Mouse (Mus musculus): Measurements from ENCODE around the gene Pkd1l2. TPM values are rescaled to one million over a fixed set of nuclear protein-coding genes. Genes with fewer than 3 reads are reported as not detected.

Pkd1l2 gene
- polyA plus RNA-seq, 1 experiment from 2014 or later: not detected

- Histone ChIP-seq H3K36me3 (ENCODE audit: insufficient read depth) (no peaks in the 10 kb centered on the region), H3K4me2 (no peak overlapping the region), H3K4me3 (ENCODE audit: low read depth, low read length) (no peak overlapping the region), H3K9ac (no peak overlapping the region), H3K27ac (ENCODE audit: low read depth) (no peak overlapping the region), H3K27me3 (ENCODE audit: insufficient read depth, low read length) (no peaks in the 10 kb centered on the region), H3K9me3 (ENCODE audit: low read depth, low read length) (no peaks in the 10 kb centered on the region), H3K4me1 (ENCODE audit: insufficient read depth) (0 out of 2 replicates have a peak, but pooled peaks cover 7% of the 10 kb centered on the region)
- ATAC-seq (ENCODE audit: insufficient read depth): peak; percentile 65; the same call in 1 of the 2 replicates
- 25% methylated on average over 8 of the region's 8 CpGs for WGBS
- no peak for TF ChIP-seq CTCF (IDR thresholded peaks at IDR 0.05; ENCODE audit: low read depth)
- DNase-seq: peak; percentile 18
Measured at GRCm38 (mm10) chr8:117085521-117085920, 3.3 kb upstream of the Pkd1l2 start.

GRCm38 (mm10) chr8:117082947-117083559, 804 bp upstream of the Pkd1l2 start:
- H3K27ac ChIP-seq (ENCODE audit: low read depth): no peak overlapping the region; the same call in 1 of the 2 replicates
- H3K4me1 ChIP-seq (ENCODE audit: insufficient read depth): 0 out of 2 replicates have a peak, but pooled peaks cover 7% of the 10 kb centered on the region
- no peaks in the 10 kb centered on the region for H3K27me3 ChIP-seq (ENCODE audit: insufficient read depth, low read length)
- H3K4me2 ChIP-seq: no peak overlapping the region
- DNase-seq (peak; percentile 44), ATAC-seq (ENCODE audit: insufficient read depth) (no peak)
- no peaks in the 10 kb centered on the region for H3K9me3 ChIP-seq (ENCODE audit: low read depth, low read length)
- WGBS: 28% methylated on average over 9 of the region's 9 CpGs
- H3K36me3 ChIP-seq (ENCODE audit: insufficient read depth): no peaks in the 10 kb centered on the region
- H3K9ac ChIP-seq: no peak overlapping the region
- TF ChIP-seq CTCF (IDR thresholded peaks at IDR 0.05; ENCODE audit: low read depth): no peak
- no peak overlapping the region for H3K4me3 ChIP-seq (ENCODE audit: low read depth, low read length)

GRCm38 (mm10) chr8:117079652-117080051, 2.6 kb downstream of the Pkd1l2 start:
- ATAC-seq (ENCODE audit: insufficient read depth) (no peak), DNase-seq (no peak)
- no peak for TF ChIP-seq CTCF (IDR thresholded peaks at IDR 0.05; ENCODE audit: low read depth)
- H3K36me3 ChIP-seq (ENCODE audit: insufficient read depth): no peaks in the 10 kb centered on the region
- H3K27ac ChIP-seq (ENCODE audit: low read depth): no peak overlapping the region
- H3K9me3 ChIP-seq (ENCODE audit: low read depth, low read length): no peaks in the 10 kb centered on the region
- H3K4me1 ChIP-seq (ENCODE audit: insufficient read depth): no peaks in the 10 kb centered on the region
- no peak overlapping the region for H3K4me3 ChIP-seq (ENCODE audit: low read depth, low read length)
- no peak overlapping the region for H3K4me2 ChIP-seq
- H3K27me3 ChIP-seq (ENCODE audit: insufficient read depth, low read length): no peaks in the 10 kb centered on the region
- whole genome bisulfite sequencing: 82% methylated on average over 14 of the region's 14 CpGs
- no peak overlapping the region for H3K9ac ChIP-seq

- H3K9me3 ChIP-seq (ENCODE audit: low read depth, low read length): no peaks in the 10 kb centered on the region
- ATAC-seq (ENCODE audit: insufficient read depth) (no peak), DNase-seq (no peak)
- H3K9ac ChIP-seq: no peak overlapping the region
- H3K4me1 ChIP-seq (ENCODE audit: insufficient read depth): no peaks in the 10 kb centered on the region
- no peak for TF ChIP-seq CTCF (IDR thresholded peaks at IDR 0.05; ENCODE audit: low read depth)
- H3K27ac ChIP-seq (ENCODE audit: low read depth): no peak overlapping the region
- H3K4me3 ChIP-seq (ENCODE audit: low read depth, low read length): no peak overlapping the region
- H3K4me2 ChIP-seq: no peak overlapping the region
- 81% methylated on average over 7 of the region's 7 CpGs for WGBS
- H3K27me3 ChIP-seq (ENCODE audit: insufficient read depth, low read length): no peaks in the 10 kb centered on the region
- H3K36me3 ChIP-seq (ENCODE audit: insufficient read depth): no peaks in the 10 kb centered on the region
Measured at GRCm38 (mm10) chr8:117078367-117078926, 3.8 kb downstream of the Pkd1l2 start.

GRCm38 (mm10) chr8:117074350-117075182, 7.7 kb downstream of the Pkd1l2 start:
- DNase-seq (no peak), ATAC-seq (ENCODE audit: insufficient read depth) (no peak)
- WGBS: 60% methylated on average over 10 of the region's 10 CpGs
- H3K9ac ChIP-seq: no peak overlapping the region
- no peaks in the 10 kb centered on the region for H3K9me3 ChIP-seq (ENCODE audit: low read depth, low read length)
- no peak overlapping the region for H3K27ac ChIP-seq (ENCODE audit: low read depth)
- TF ChIP-seq CTCF (IDR thresholded peaks at IDR 0.05; ENCODE audit: low read depth): no peak
- H3K36me3 ChIP-seq (ENCODE audit: insufficient read depth): no peaks in the 10 kb centered on the region
- no peak overlapping the region for H3K4me3 ChIP-seq (ENCODE audit: low read depth, low read length)
- H3K4me1 ChIP-seq (ENCODE audit: insufficient read depth): no peaks in the 10 kb centered on the region
- H3K27me3 ChIP-seq (ENCODE audit: insufficient read depth, low read length): no peaks in the 10 kb centered on the region
- H3K4me2 ChIP-seq: no peak overlapping the region

GRCm38 (mm10) chr8:117069708-117070107, 12.5 kb downstream of the Pkd1l2 start:
- peak; percentile 55 for DNase-seq

GRCm38 (mm10) chr8:117068294-117068693, 14.0 kb downstream of the Pkd1l2 start:
- Histone ChIP-seq H3K4me3 (ENCODE audit: low read depth, low read length) (no peak overlapping the region), H3K36me3 (ENCODE audit: insufficient read depth) (no peaks in the 10 kb centered on the region), H3K9ac (no peak overlapping the region), H3K4me1 (ENCODE audit: insufficient read depth) (no peaks in the 10 kb centered on the region), H3K27me3 (ENCODE audit: insufficient read depth, low read length) (no peaks in the 10 kb centered on the region), H3K9me3 (ENCODE audit: low read depth, low read length) (no peaks in the 10 kb centered on the region), H3K27ac (ENCODE audit: low read depth) (no peak overlapping the region), H3K4me2 (no peak overlapping the region)
- 71% methylated on average over 13 of the region's 13 CpGs for WGBS
- ATAC-seq (ENCODE audit: insufficient read depth): no peak
- no peak for TF ChIP-seq CTCF (IDR thresholded peaks at IDR 0.05; ENCODE audit: low read depth)
- DNase-seq: no peak

More at GRCm38 (mm10) chr8:117069708-117070107, 12.5 kb downstream of the Pkd1l2 start:
- ATAC-seq (ENCODE audit: insufficient read depth): no peak
- no peak overlapping the region for H3K4me2 ChIP-seq
- no peaks in the 10 kb centered on the region for H3K36me3 ChIP-seq (ENCODE audit: insufficient read depth)
- H3K9me3 ChIP-seq (ENCODE audit: low read depth, low read length): no peaks in the 10 kb centered on the region
- peak; percentile 54 for TF ChIP-seq CTCF (IDR thresholded peaks at IDR 0.05; ENCODE audit: low read depth)
- WGBS: 85% methylated on average over 1 of the region's 1 CpGs
- H3K27ac ChIP-seq (ENCODE audit: low read depth): no peak overlapping the region
- H3K4me1 ChIP-seq (ENCODE audit: insufficient read depth): no peaks in the 10 kb centered on the region
- no peak overlapping the region for H3K4me3 ChIP-seq (ENCODE audit: low read depth, low read length)
- H3K9ac ChIP-seq: no peak overlapping the region
- no peaks in the 10 kb centered on the region for H3K27me3 ChIP-seq (ENCODE audit: insufficient read depth, low read length)

Data from lung, embryonic 14.5 days (tissue).